Mouse (Mus musculus) forebrain, embryonic 15.5 days (tissue): ENCODE measurements around the gene Myl6. TPM values are rescaled to one million over a fixed set of nuclear protein-coding genes. Genes with fewer than 3 reads are reported as not detected.

Experiments
- ATAC-seq: fragments of 200-750 bp; cut with Nextera tagmentation; replicated peaks from 2 replicates; pipeline ENCODE4 v1.8.0; 2017; ENCODE audit warnings: mild to moderate bottlenecking, moderate TSS enrichment, moderate library complexity
- H3K27ac ChIP-seq: fragments of 300-500 bp; sonication (generic); replicated peaks from 2 replicates; pipeline ENCODE4 v1.5.1; 2015; ENCODE audit warnings: mild to moderate bottlenecking, inconsistent platforms
- H3K27me3 ChIP-seq: fragments of 300-500 bp; sonication (generic); 2 replicates; pipeline ENCODE4 v1.6.1; 2015; ENCODE audit warnings: inconsistent platforms
- H3K36me3 ChIP-seq: fragments of 300-500 bp; sonication (generic); 2 replicates; pipeline ENCODE4 v1.6.1; 2015; ENCODE audit warnings: mild to moderate bottlenecking, inconsistent platforms
- H3K4me1 ChIP-seq: fragments of 300-500 bp; sonication (generic); 2 replicates; pipeline ENCODE4 v1.6.1; 2015; ENCODE audit warnings: inconsistent platforms
- H3K4me2 ChIP-seq: fragments of 300-500 bp; sonication (generic); replicated peaks from 2 replicates; pipeline ENCODE4 v1.6.1; 2015; ENCODE audit warnings: mild to moderate bottlenecking, inconsistent platforms
- H3K4me3 ChIP-seq: fragments of 300-500 bp; sonication (generic); 2 replicates; pipeline ENCODE4 v1.5.1; 2015; ENCODE audit warnings: mild to moderate bottlenecking, inconsistent platforms
- H3K9ac ChIP-seq: fragments of 300-500 bp; sonication (generic); replicated peaks from 2 replicates; pipeline ENCODE4 v1.6.1; 2015; ENCODE audit warnings: mild to moderate bottlenecking, inconsistent platforms
- H3K9me3 ChIP-seq: fragments of 300-500 bp; sonication (generic); 2 replicates; pipeline ENCODE4 v1.6.1; 2016; ENCODE audit warnings: inconsistent platforms
- WGBS: fragments of 180-500 bp; shearing (Covaris S2); methylation state at CpG from one replicate; pipeline ENCODE4 v1.1.7; 2015; ENCODE audit warnings: mixed read lengths; 5-methylcytosine and 5-hydroxymethylcytosine counted together
- polyA plus RNA-seq: library from polyadenylated mRNA; unstranded; fragments of >200 nt; fragmentation: Nextera tagmentation; extraction: Ambion mirVana; gene quantifications from 2 replicates; pipeline ENCODE4 v1.2.1, GENCODE M21; 2015

Gene Myl6
- polyA plus RNA-seq, 1 experiment from 2014 or later, result 682 TPM

GRCm38 (mm10) chr10:128474366-128474765, 19.6 kb downstream of the Myl6 start:
- Histone ChIP-seq H3K36me3 (peaks cover 94% of the 10 kb centered on the region), H3K9me3 (no peaks in the 10 kb centered on the region), H3K27me3 (no peaks in the 10 kb centered on the region), H3K4me1 (no peaks in the 10 kb centered on the region), H3K9ac (no peak overlapping the region), H3K4me3 (no peak overlapping the region), H3K4me2 (no peak overlapping the region), H3K27ac (no peak overlapping the region)
- 91% methylated on average over 12 of the region's 12 CpGs for WGBS
- ATAC-seq, result no peak

DNA sequence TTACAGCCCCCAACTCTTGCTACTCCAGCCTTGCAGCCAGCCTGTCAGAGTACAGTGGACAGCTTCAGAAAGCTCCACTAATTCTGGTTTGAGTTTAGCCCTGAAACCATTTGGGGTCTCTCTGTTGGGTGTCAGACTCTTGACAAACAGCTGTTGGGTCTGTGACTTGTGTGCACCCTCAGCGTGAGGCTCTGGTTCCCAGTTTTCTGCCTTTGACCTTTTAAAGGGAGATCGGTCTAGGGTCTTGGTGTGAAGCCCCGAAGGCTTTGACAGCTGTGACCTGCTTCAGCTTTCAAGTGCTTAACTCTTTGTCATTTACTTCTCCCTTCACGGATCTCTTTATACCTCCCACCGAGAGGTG, 33.7 kb downstream of the Myl6 start:
- Histone ChIP-seq H3K36me3 (peaks cover 34% of the 10 kb centered on the region), H3K4me1 (peaks cover 17% of the 10 kb centered on the region), H3K27me3 (no peaks in the 10 kb centered on the region), H3K4me3 (peak overlapping the region; percentile 88), H3K9ac (peak overlapping the region; percentile 83), H3K27ac (peak overlapping the region; percentile 91), H3K9me3 (no peaks in the 10 kb centered on the region), H3K4me2 (peak overlapping the region; percentile 74)
- 0% methylated on average over 5 of the region's 5 CpGs for WGBS
- no peak for ATAC-seq

- Histone ChIP-seq H3K4me3 (peak overlapping the region; percentile 88), H3K4me1 (peaks cover 17% of the 10 kb centered on the region), H3K4me2 (peak overlapping the region; percentile 74), H3K27ac (peak overlapping the region; percentile 91), H3K27me3 (no peaks in the 10 kb centered on the region), H3K36me3 (peaks cover 28% of the 10 kb centered on the region), H3K9ac (peak overlapping the region; percentile 83), H3K9me3 (no peaks in the 10 kb centered on the region)
- under 1% methylated on average over 41 of the region's 67 CpGs for whole genome bisulfite sequencing
- peak; percentile 69 for ATAC-seq
Measured at GRCm38 (mm10) chr10:128459409-128460269, 34.3 kb downstream of the Myl6 start.

GRCm38 (mm10) chr10:128458719-128459408, 35.1 kb downstream of the Myl6 start, which contains the start of gene Smarcc2:
TSS of gene Smarcc2 (plus strand) at chr10:128459248.
- H3K9ac ChIP-seq, result peak within 1 kb of the TSS; percentile 83
- H3K4me2 ChIP-seq, result peak within 1 kb of the TSS; percentile 74
- H3K9me3 ChIP-seq, result no peaks in the 10 kb centered on the region
- H3K4me1 ChIP-seq, result peaks cover 17% of the 10 kb centered on the region
- WGBS, result under 1% methylated on average over 79 of the region's 86 CpGs
- H3K27me3 ChIP-seq, result no peaks in the 10 kb centered on the region
- peak within 1 kb of the TSS; percentile 91 for H3K27ac ChIP-seq
- peak within 1 kb of the TSS; percentile 88 for H3K4me3 ChIP-seq
- H3K36me3 ChIP-seq, result peaks cover 21% of the 10 kb centered on the region
- peak; percentile 75 for ATAC-seq

- peaks cover 17% of the 10 kb centered on the region for H3K4me1 ChIP-seq
- peaks cover 15% of the 10 kb centered on the region for H3K36me3 ChIP-seq
- H3K9me3 ChIP-seq, result no peaks in the 10 kb centered on the region
- H3K4me2 ChIP-seq, result peak overlapping the region; percentile 45
- peak overlapping the region; percentile 83 for H3K9ac ChIP-seq
- under 1% methylated on average over 29 of the region's 29 CpGs for WGBS
- peak overlapping the region; percentile 88 for H3K4me3 ChIP-seq
- ATAC-seq, result peak; percentile 67
- no peaks in the 10 kb centered on the region for H3K27me3 ChIP-seq
- peak overlapping the region; percentile 91 for H3K27ac ChIP-seq
Measured at GRCm38 (mm10) chr10:128458348-128458718, 35.6 kb downstream of the Myl6 start.

DNA sequence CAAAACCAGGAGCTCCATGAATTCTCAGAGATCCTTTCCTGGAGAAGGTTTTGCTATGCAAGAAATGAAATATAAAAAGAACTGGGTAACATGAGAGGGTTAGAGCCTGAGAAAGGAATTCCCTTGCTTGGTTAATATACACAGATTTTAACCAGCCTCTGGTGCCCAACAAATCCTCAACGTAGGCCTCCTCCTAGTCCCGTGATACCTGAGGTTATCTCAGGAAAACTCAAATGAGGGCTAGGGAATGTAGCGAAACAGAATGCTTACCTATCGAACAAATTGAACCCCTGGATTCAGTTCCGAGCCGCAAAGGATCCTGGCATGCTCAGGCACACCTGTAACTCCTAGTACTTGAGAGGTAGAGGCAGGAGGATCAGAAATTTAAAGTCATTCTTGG, 36.3 kb downstream of the Myl6 start:
- Histone ChIP-seq H3K4me2 (no peak overlapping the region), H3K27me3 (no peaks in the 10 kb centered on the region), H3K9me3 (no peaks in the 10 kb centered on the region), H3K27ac (no peak overlapping the region), H3K9ac (no peak overlapping the region), H3K4me3 (no peak overlapping the region), H3K4me1 (peaks cover 17% of the 10 kb centered on the region), H3K36me3 (peaks cover 9% of the 10 kb centered on the region)
- no peak for ATAC-seq
- WGBS, result 87% methylated on average over 6 of the region's 6 CpGs

- Histone ChIP-seq H3K4me1 (peaks cover 2% of the 10 kb centered on the region), H3K36me3 (no peaks in the 10 kb centered on the region), H3K9ac (no peak overlapping the region), H3K4me2 (peak overlapping the region; percentile 32), H3K27me3 (no peaks in the 10 kb centered on the region), H3K9me3 (no peaks in the 10 kb centered on the region), H3K27ac (no peak overlapping the region), H3K4me3 (peak overlapping the region; percentile 16; the same call in 1 of the 2 replicates)
- 6% methylated on average over 6 of the region's 6 CpGs for WGBS
- no peak for ATAC-seq
Measured at GRCm38 (mm10) chr10:128455280-128455679, 38.7 kb downstream of the Myl6 start.

GRCm38 (mm10) chr10:128454471-128454870, 39.5 kb downstream of the Myl6 start:
- Histone ChIP-seq H3K9ac (no peak overlapping the region), H3K27ac (no peak overlapping the region), H3K4me2 (no peak overlapping the region), H3K4me1 (no peaks in the 10 kb centered on the region), H3K27me3 (no peaks in the 10 kb centered on the region), H3K9me3 (no peaks in the 10 kb centered on the region), H3K36me3 (no peaks in the 10 kb centered on the region), H3K4me3 (no peak overlapping the region)
- ATAC-seq, result no peak
- WGBS, result 84% methylated on average over 3 of the region's 3 CpGs

- H3K9me3 ChIP-seq, result no peaks in the 10 kb centered on the region
- no peak for ATAC-seq
- WGBS, result 81% methylated on average over 6 of the region's 6 CpGs
- H3K27ac ChIP-seq, result no peak overlapping the region
- no peaks in the 10 kb centered on the region for H3K36me3 ChIP-seq
- no peaks in the 10 kb centered on the region for H3K4me1 ChIP-seq
- no peaks in the 10 kb centered on the region for H3K27me3 ChIP-seq
- H3K9ac ChIP-seq, result no peak overlapping the region
- H3K4me3 ChIP-seq, result no peak overlapping the region
- no peak overlapping the region for H3K4me2 ChIP-seq
Measured at GRCm38 (mm10) chr10:128451014-128451413, 42.9 kb downstream of the Myl6 start.

GRCm38 (mm10) chr10:128445407-128445806, 48.5 kb downstream of the Myl6 start:
- H3K27me3 ChIP-seq, result no peaks in the 10 kb centered on the region
- H3K4me3 ChIP-seq, result no peak overlapping the region
- WGBS, result 87% methylated on average over 4 of the region's 4 CpGs
- ATAC-seq, result no peak
- H3K4me2 ChIP-seq, result no peak overlapping the region
- no peaks in the 10 kb centered on the region for H3K4me1 ChIP-seq
- peaks cover 10% of the 10 kb centered on the region; the same call in 1 of the 2 replicates for H3K36me3 ChIP-seq
- H3K9me3 ChIP-seq, result no peaks in the 10 kb centered on the region
- H3K27ac ChIP-seq, result no peak overlapping the region
- H3K9ac ChIP-seq, result no peak overlapping the region

DNA sequence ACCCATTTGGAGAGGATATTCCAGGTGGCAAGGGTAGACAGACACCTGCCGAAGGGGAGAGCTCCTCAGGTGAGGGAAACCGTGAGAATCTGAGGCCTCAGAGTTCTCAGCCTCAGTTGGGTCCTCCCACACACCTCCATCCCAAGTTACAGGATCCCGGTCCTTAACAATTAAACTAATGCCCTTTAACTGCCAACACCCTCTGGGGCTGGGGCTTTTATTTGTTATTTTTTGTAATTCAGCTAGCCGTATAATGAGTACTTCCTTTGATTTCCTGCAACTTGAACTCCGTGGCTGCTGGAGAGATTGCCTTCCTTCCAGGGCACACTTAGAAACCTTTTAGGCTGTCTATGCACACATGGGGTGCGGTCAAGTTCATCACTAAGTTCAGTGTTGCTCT, 49.6 kb downstream of the Myl6 start:
- no peak overlapping the region for H3K4me3 ChIP-seq
- no peak overlapping the region for H3K9ac ChIP-seq
- no peaks in the 10 kb centered on the region for H3K4me1 ChIP-seq
- H3K27me3 ChIP-seq, result no peaks in the 10 kb centered on the region
- no peak overlapping the region for H3K4me2 ChIP-seq
- H3K36me3 ChIP-seq, result peaks cover 16% of the 10 kb centered on the region; the same call in 1 of the 2 replicates
- no peaks in the 10 kb centered on the region for H3K9me3 ChIP-seq
- WGBS, result 73% methylated on average over 6 of the region's 6 CpGs
- no peak for ATAC-seq
- no peak overlapping the region for H3K27ac ChIP-seq

- peaks cover 32% of the 10 kb centered on the region for H3K36me3 ChIP-seq
- H3K9me3 ChIP-seq, result no peaks in the 10 kb centered on the region
- no peak overlapping the region for H3K4me2 ChIP-seq
- ATAC-seq, result no peak
- H3K4me3 ChIP-seq, result no peak overlapping the region
- WGBS, result 84% methylated on average over 1 of the region's 1 CpGs
- H3K27me3 ChIP-seq, result no peaks in the 10 kb centered on the region
- H3K4me1 ChIP-seq, result no peaks in the 10 kb centered on the region
- no peak overlapping the region for H3K9ac ChIP-seq
- no peak overlapping the region for H3K27ac ChIP-seq
Measured at GRCm38 (mm10) chr10:128442718-128443117, 51.2 kb downstream of the Myl6 start.
